Mouse (Mus musculus): ENCODE measurements at regions not wholly inside any gene's neighbourhood (a gene's known extent, or its start where the extent isn't known, plus 50 kb on each side); places are given as distances from the start of the nearest gene placed in this dataset.

- TF ChIP-seq CTCF (IDR thresholded peaks at IDR 0.05; ENCODE audit: insufficient read depth, low read depth, low read length) (no peak), POLR2A (IDR thresholded peaks at IDR 0.05; ENCODE audit: insufficient read depth, low read depth, low read length) (no peak)
Observed at GRCm38 (mm10) chr13:37503449-37503848, 158.4 kb downstream of the Ly86 start.

Measured in olfactory bulb, adult 2 months (tissue).